Mouse (Mus musculus) heart, embryonic 12.5 days (tissue): ENCODE measurements at regions not wholly inside any gene's neighbourhood (a gene's known extent, or its start where the extent isn't known, plus 50 kb on each side); places are given as distances from the start of the nearest gene placed in this dataset.
A peak's percentile ranks its signal among the peaks of the same experiment; 100 is the strongest.

Experiments
- ATAC-seq: fragments of 200-750 bp; cut with Nextera tagmentation; 2 replicates; pipeline ENCODE4 v1.8.0; 2017; ENCODE audit warnings: moderate TSS enrichment, moderate library complexity; ENCODE audit not compliant: insufficient number of reproducible peaks, low FRiP score
- H3K27ac ChIP-seq: fragments of 300-500 bp; sonication (generic); 2 replicates; pipeline ENCODE4 v1.5.1; 2016; ENCODE audit warnings: mild to moderate bottlenecking, moderate library complexity; ENCODE audit not compliant: poor library complexity, severe bottlenecking
- H3K27me3 ChIP-seq: fragments of 300-500 bp; sonication (generic); replicated peaks from 2 replicates; pipeline ENCODE4 v1.6.1; 2016; ENCODE audit warnings: mild to moderate bottlenecking, moderate library complexity
- H3K36me3 ChIP-seq: fragments of 300-500 bp; sonication (generic); 2 replicates; pipeline ENCODE4 v1.6.1; 2016; ENCODE audit warnings: mild to moderate bottlenecking, moderate library complexity
- H3K4me1 ChIP-seq: fragments of 300-500 bp; sonication (generic); replicated peaks from 2 replicates; pipeline ENCODE4 v1.6.1; 2016; ENCODE audit warnings: mild to moderate bottlenecking
- H3K4me2 ChIP-seq: fragments of 300-500 bp; sonication (generic); 2 replicates; pipeline ENCODE4 v1.6.1; 2016; ENCODE audit warnings: mild to moderate bottlenecking, moderate library complexity
- H3K4me3 ChIP-seq: fragments of 300-500 bp; sonication (generic); 2 replicates; pipeline ENCODE4 v1.5.1; 2016; ENCODE audit warnings: mild to moderate bottlenecking
- H3K9ac ChIP-seq: fragments of 300-500 bp; sonication (generic); 2 replicates; pipeline ENCODE4 v1.6.1; 2016; ENCODE audit warnings: mild to moderate bottlenecking, moderate library complexity
- H3K9me3 ChIP-seq: fragments of 300-500 bp; sonication (generic); replicated peaks from 2 replicates; pipeline ENCODE4 v1.6.1; 2016; ENCODE audit warnings: mild to moderate bottlenecking, moderate library complexity
- WGBS: fragments of 180-500 bp; shearing (Covaris S2); methylation state at CpG from one replicate; pipeline ENCODE4 v1.1.7; 2016; 5-methylcytosine and 5-hydroxymethylcytosine counted together

- WGBS, result 68% methylated on average over 4 of the region's 4 CpGs
- no peak overlapping the region for H3K9ac ChIP-seq
- H3K4me2 ChIP-seq, result no peak overlapping the region
- ATAC-seq, result no peak
- no peak overlapping the region for H3K4me3 ChIP-seq
- no peaks in the 10 kb centered on the region for H3K36me3 ChIP-seq
- H3K27ac ChIP-seq, result no peak overlapping the region
- H3K9me3 ChIP-seq, result no peaks in the 10 kb centered on the region
- no peaks in the 10 kb centered on the region for H3K4me1 ChIP-seq
- H3K27me3 ChIP-seq, result no peaks in the 10 kb centered on the region
Measured at GRCm38 (mm10) chr2:9078158-9078557, 802.9 kb upstream of the 4930412O13Rik start.

GRCm38 (mm10) chr2:9081746-9082145, 799.3 kb upstream of the 4930412O13Rik start:
- H3K36me3 ChIP-seq, result no peaks in the 10 kb centered on the region
- no peak overlapping the region for H3K4me2 ChIP-seq
- no peaks in the 10 kb centered on the region for H3K4me1 ChIP-seq
- WGBS, result 81% methylated on average over 1 of the region's 1 CpGs
- H3K4me3 ChIP-seq, result no peak overlapping the region
- H3K9me3 ChIP-seq, result no peaks in the 10 kb centered on the region
- no peaks in the 10 kb centered on the region for H3K27me3 ChIP-seq
- H3K27ac ChIP-seq, result no peak overlapping the region
- no peak overlapping the region for H3K9ac ChIP-seq
- no peak for ATAC-seq

GRCm38 (mm10) chr2:9095317-9095716, 785.7 kb upstream of the 4930412O13Rik start:
- no peak for ATAC-seq
- Histone ChIP-seq H3K36me3 (no peaks in the 10 kb centered on the region), H3K27me3 (no peaks in the 10 kb centered on the region), H3K4me2 (no peak overlapping the region), H3K9ac (no peak overlapping the region), H3K4me3 (no peak overlapping the region), H3K27ac (no peak overlapping the region), H3K9me3 (no peaks in the 10 kb centered on the region), H3K4me1 (no peaks in the 10 kb centered on the region)
- WGBS, result 89% methylated on average over 4 of the region's 4 CpGs

- WGBS, result 69% methylated on average over 3 of the region's 3 CpGs
- Histone ChIP-seq H3K36me3 (no peaks in the 10 kb centered on the region), H3K4me1 (no peaks in the 10 kb centered on the region), H3K4me2 (no peak overlapping the region), H3K4me3 (no peak overlapping the region), H3K27ac (no peak overlapping the region), H3K27me3 (no peaks in the 10 kb centered on the region), H3K9ac (no peak overlapping the region), H3K9me3 (no peaks in the 10 kb centered on the region)
- no peak for ATAC-seq
Measured at GRCm38 (mm10) chr2:9116697-9117096, 764.4 kb upstream of the 4930412O13Rik start.

GRCm38 (mm10) chr2:9117523-9117922, 763.5 kb upstream of the 4930412O13Rik start:
- no peaks in the 10 kb centered on the region for H3K9me3 ChIP-seq
- 60% methylated on average over 5 of the region's 5 CpGs for WGBS
- ATAC-seq, result no peak
- no peaks in the 10 kb centered on the region for H3K27me3 ChIP-seq
- H3K9ac ChIP-seq, result no peak overlapping the region
- H3K27ac ChIP-seq, result no peak overlapping the region
- no peak overlapping the region for H3K4me3 ChIP-seq
- no peaks in the 10 kb centered on the region for H3K4me1 ChIP-seq
- no peak overlapping the region for H3K4me2 ChIP-seq
- no peaks in the 10 kb centered on the region for H3K36me3 ChIP-seq

- H3K4me3 ChIP-seq, result no peak overlapping the region
Measured at GRCm38 (mm10) chr2:9136963-9137362, 744.1 kb upstream of the 4930412O13Rik start.

GRCm38 (mm10) chr2:9141411-9141810, 739.6 kb upstream of the 4930412O13Rik start:
- no peak overlapping the region for H3K9ac ChIP-seq
- 52% methylated on average over 1 of the region's 1 CpGs for WGBS
- no peak for ATAC-seq

More at GRCm38 (mm10) chr2:9136963-9137362, 744.1 kb upstream of the 4930412O13Rik start:
- no peaks in the 10 kb centered on the region for H3K36me3 ChIP-seq
- no peaks in the 10 kb centered on the region for H3K27me3 ChIP-seq
- WGBS, result 44% methylated on average over 4 of the region's 4 CpGs
- no peak overlapping the region for H3K9ac ChIP-seq
- no peak overlapping the region for H3K4me2 ChIP-seq
- no peaks in the 10 kb centered on the region for H3K4me1 ChIP-seq
- no peak for ATAC-seq
- H3K9me3 ChIP-seq, result no peaks in the 10 kb centered on the region
- no peak overlapping the region for H3K27ac ChIP-seq

GRCm38 (mm10) chr2:9155604-9156003, 725.4 kb upstream of the 4930412O13Rik start:
- Histone ChIP-seq H3K9me3 (no peaks in the 10 kb centered on the region), H3K27me3 (no peaks in the 10 kb centered on the region), H3K4me2 (no peak overlapping the region), H3K36me3 (no peaks in the 10 kb centered on the region), H3K9ac (no peak overlapping the region), H3K27ac (no peak overlapping the region), H3K4me3 (no peak overlapping the region), H3K4me1 (no peaks in the 10 kb centered on the region)
- ATAC-seq, result no peak
- WGBS, result 85% methylated on average over 5 of the region's 5 CpGs

More at GRCm38 (mm10) chr2:9141411-9141810, 739.6 kb upstream of the 4930412O13Rik start:
- no peaks in the 10 kb centered on the region for H3K4me1 ChIP-seq
- no peak overlapping the region for H3K27ac ChIP-seq
- no peak overlapping the region for H3K4me2 ChIP-seq
- H3K4me3 ChIP-seq, result no peak overlapping the region
- H3K9me3 ChIP-seq, result no peaks in the 10 kb centered on the region
- H3K27me3 ChIP-seq, result no peaks in the 10 kb centered on the region
- H3K36me3 ChIP-seq, result no peaks in the 10 kb centered on the region

- no peaks in the 10 kb centered on the region for H3K27me3 ChIP-seq
Measured at GRCm38 (mm10) chr2:9160181-9160580, 720.9 kb upstream of the 4930412O13Rik start.

GRCm38 (mm10) chr2:9163819-9164560, 717.1 kb upstream of the 4930412O13Rik start:
- Histone ChIP-seq H3K4me3 (no peak overlapping the region), H3K9me3 (no peaks in the 10 kb centered on the region), H3K27me3 (no peaks in the 10 kb centered on the region), H3K9ac (no peak overlapping the region), H3K27ac (no peak overlapping the region), H3K36me3 (no peaks in the 10 kb centered on the region), H3K4me2 (no peak overlapping the region), H3K4me1 (no peaks in the 10 kb centered on the region)
- ATAC-seq, result no peak
- 75% methylated on average over 5 of the region's 5 CpGs for WGBS

More at GRCm38 (mm10) chr2:9160181-9160580, 720.9 kb upstream of the 4930412O13Rik start:
- Histone ChIP-seq H3K27ac (no peak overlapping the region), H3K36me3 (no peaks in the 10 kb centered on the region), H3K4me3 (no peak overlapping the region), H3K9me3 (no peaks in the 10 kb centered on the region), H3K9ac (no peak overlapping the region), H3K4me2 (no peak overlapping the region), H3K4me1 (no peaks in the 10 kb centered on the region)
- no peak for ATAC-seq

GRCm38 (mm10) chr2:9182127-9182526, 698.9 kb upstream of the 4930412O13Rik start:
- H3K27me3 ChIP-seq, result no peaks in the 10 kb centered on the region
- H3K9ac ChIP-seq, result no peak overlapping the region
- no peak overlapping the region for H3K4me3 ChIP-seq
- no peaks in the 10 kb centered on the region for H3K36me3 ChIP-seq
- ATAC-seq, result peak; percentile 77
- no peak overlapping the region for H3K27ac ChIP-seq
- 0 out of 2 replicates have a peak, but pooled peaks cover 2% of the 10 kb centered on the region for H3K4me1 ChIP-seq
- WGBS, result 30% methylated on average over 5 of the region's 5 CpGs
- H3K9me3 ChIP-seq, result no peaks in the 10 kb centered on the region
- H3K4me2 ChIP-seq, result no peak overlapping the region

GRCm38 (mm10) chr2:9184243-9184642, 696.8 kb upstream of the 4930412O13Rik start:
- no peaks in the 10 kb centered on the region for H3K36me3 ChIP-seq

More at GRCm38 (mm10) chr2:9184243-9184642, 696.8 kb upstream of the 4930412O13Rik start:
- H3K27ac ChIP-seq, result no peak overlapping the region
- WGBS, result 87% methylated on average over 4 of the region's 4 CpGs
- H3K9ac ChIP-seq, result no peak overlapping the region
- no peak overlapping the region for H3K4me2 ChIP-seq
- no peak for ATAC-seq
- H3K27me3 ChIP-seq, result no peaks in the 10 kb centered on the region
- no peak overlapping the region for H3K4me3 ChIP-seq
- H3K9me3 ChIP-seq, result no peaks in the 10 kb centered on the region
- 0 out of 2 replicates have a peak, but pooled peaks cover 2% of the 10 kb centered on the region for H3K4me1 ChIP-seq
